Mouse (Mus musculus) B cell, adult 2 months (primary cell): ENCODE results near the gene Gm5771.
"Not testable (repeated sequence)": the region's sequence is repeated elsewhere in the genome, so short reads cannot be mapped to it uniquely, and the experiment has no call there.

Experiments
- DNase-seq, 2 experiments: peaks; one replicate each; pipeline ENCODE4 v3.0.0; 2022

The Gm5771 gene

GRCm38 (mm10) chr6:41392056-41392455, at the start of gene Gm5771:
Gene Gm5771, plus strand, starts transcription at chr6:41392356.
- DNase-seq, result not testable (repeated sequence)

GRCm38 (mm10) chr6:41353932-41354331, 38.2 kb upstream of the Gm5771 start, which contains the start of gene Try10:
Gene Try10, plus strand, starts transcription at chr6:41354105.
- DNase-seq, result no peak

- DNase-seq, result not testable (repeated sequence)
Measured at GRCm38 (mm10) chr6:41373772-41374171, 18.4 kb upstream of the Gm5771 start.

GRCm38 (mm10) chr6:41377578-41377977, 14.6 kb upstream of the Gm5771 start, which contains the start of gene Prss3:
Gene Prss3, minus strand, starts transcription at chr6:41377678.
- DNase-seq, result not testable (repeated sequence)

GRCm38 (mm10) chr6:41386781-41387180, 5.4 kb upstream of the Gm5771 start:
- DNase-seq, result no peak

GRCm38 (mm10) chr6:41391640-41392039, 516 bp upstream of the Gm5771 start:
- DNase-seq, result not testable (repeated sequence)

GRCm38 (mm10) chr6:41442261-41442660, 50.1 kb downstream of the Gm5771 start:
- DNase-seq, result not testable (repeated sequence)

GRCm38 (mm10) chr6:41446045-41446444, 53.9 kb downstream of the Gm5771 start, which contains the start of gene Gm10334:
Gene Gm10334, minus strand, starts transcription at chr6:41446145.
- DNase-seq, result not testable (repeated sequence)
